Mouse (Mus musculus) brain, embryonic 14.5 days (tissue): ENCODE data around the gene Rprd1b. TPM values are rescaled to one million over a fixed set of nuclear protein-coding genes. Genes with fewer than 3 reads are reported as not detected.

ENCODE experiments used
- DNase-seq: peaks from one replicate; pipeline ENCODE4 v3.0.0-alpha.2; 2011; ENCODE audit warnings: low read depth
- CTCF ChIP-seq: fragments of 200-500 bp; IDR thresholded peaks from 2 replicates; pipeline ENCODE4 v1.5.1; 2012; ENCODE audit warnings: inconsistent platforms, mild to moderate bottlenecking, moderate library complexity, borderline replicate concordance; ENCODE audit not compliant: insufficient read depth, insufficient read length; ENCODE audit errors: extremely low read depth
- POLR2A ChIP-seq: fragments of 200-500 bp; IDR thresholded peaks from 2 replicates; pipeline ENCODE4 v1.6.1; 2012; ENCODE audit warnings: mild to moderate bottlenecking, inconsistent platforms, borderline replicate concordance; ENCODE audit not compliant: poor library complexity, insufficient read depth, insufficient read length, severe bottlenecking; ENCODE audit errors: extremely low read depth
- polyA plus RNA-seq: library from polyadenylated mRNA; depleted of rRNA; stranded (reverse); fragments of >200 nt; gene quantifications from 2 replicates; pipeline ENCODE4 v1.2.3, GENCODE M21; 2012

Rprd1b gene
- polyA plus RNA-seq, 1 experiment: 27.9 TPM

DNA sequence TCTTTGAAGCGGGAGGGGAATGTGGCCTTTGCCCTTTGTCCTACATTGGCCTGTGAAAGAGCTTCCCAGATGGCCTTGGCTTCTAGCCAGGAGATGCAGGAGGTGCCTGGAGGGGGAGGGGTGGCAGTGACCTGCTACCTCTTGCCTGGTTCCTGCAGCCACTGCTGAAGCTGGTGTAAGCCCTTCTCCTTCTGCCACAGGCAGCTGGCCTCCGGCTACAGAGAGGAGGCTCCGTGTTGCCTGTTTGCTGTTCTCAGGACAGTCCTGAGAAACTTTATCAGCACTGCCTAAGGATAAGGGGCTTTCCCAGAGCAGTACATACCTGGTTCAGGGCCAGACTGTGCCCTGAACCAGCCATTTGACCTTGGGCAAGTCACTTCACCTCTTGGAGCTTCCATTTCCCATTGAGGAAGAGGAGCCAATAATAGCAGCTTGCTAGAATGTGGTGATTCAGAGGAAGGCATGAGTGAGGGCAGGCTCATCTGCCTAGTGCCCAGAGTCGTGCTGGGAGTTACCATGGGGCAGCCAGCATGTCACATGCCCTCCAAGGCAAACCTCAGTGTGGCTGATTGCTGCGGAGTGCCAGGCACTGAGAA lies 102.2 kb downstream of the Rprd1b start:
- peak; percentile 76 for DNase-seq
- TF ChIP-seq CTCF: no peak
- TF ChIP-seq POLR2A: no peak

DNA sequence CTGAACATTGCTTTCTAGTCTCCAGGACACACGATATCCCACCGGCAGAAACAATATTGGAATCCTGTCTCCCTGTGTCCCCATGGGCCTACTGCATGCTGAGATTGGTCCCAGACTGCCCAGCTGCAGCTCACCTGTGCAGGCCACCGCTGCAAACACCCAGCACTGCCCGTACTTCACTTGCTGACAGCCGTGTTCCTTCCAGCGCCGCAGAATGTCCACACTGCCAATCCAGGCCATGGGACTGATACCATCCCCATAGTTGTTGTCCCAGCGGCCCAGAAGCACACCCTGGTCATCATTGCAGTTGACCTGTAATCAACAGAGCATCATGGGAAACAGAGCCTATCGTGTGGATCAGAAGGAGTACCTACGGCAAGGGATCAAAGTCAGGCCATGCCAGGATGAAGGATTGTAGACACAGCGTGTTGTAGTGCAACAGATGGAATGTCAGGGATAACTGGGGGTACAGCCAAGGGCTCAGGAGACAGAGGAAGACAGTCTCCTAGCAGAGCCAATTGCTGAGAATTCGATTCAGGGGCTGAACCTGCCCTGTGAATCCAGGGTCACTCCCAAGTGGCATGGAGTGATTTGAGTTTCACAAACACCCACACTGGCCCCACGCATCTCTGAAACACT lies 103.0 kb downstream of the Rprd1b start:
- TF ChIP-seq POLR2A (no peak), CTCF (no peak)
- DNase-seq: no peak

DNA sequence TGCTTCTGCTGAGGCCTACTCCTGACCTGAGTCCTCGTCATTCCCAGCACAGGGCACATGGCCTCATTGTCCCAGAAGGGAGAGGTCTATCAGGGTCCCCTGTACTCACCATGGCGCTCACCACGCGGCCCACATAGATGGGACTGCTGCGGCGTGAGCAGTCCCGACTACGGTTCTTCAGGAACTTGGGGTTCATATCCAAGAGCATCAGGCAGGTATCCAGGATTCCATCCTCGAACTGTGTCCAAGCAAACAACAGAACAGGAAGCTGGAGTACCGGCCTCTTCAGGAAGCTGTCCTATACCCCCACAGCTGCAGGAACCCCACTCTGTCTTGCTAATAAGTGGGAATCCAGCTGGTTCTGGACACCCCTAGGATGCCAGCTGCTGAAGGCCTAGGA lies 104.0 kb downstream of the Rprd1b start:
- TF ChIP-seq CTCF (no peak), POLR2A (no peak)
- no peak for DNase-seq

DNA sequence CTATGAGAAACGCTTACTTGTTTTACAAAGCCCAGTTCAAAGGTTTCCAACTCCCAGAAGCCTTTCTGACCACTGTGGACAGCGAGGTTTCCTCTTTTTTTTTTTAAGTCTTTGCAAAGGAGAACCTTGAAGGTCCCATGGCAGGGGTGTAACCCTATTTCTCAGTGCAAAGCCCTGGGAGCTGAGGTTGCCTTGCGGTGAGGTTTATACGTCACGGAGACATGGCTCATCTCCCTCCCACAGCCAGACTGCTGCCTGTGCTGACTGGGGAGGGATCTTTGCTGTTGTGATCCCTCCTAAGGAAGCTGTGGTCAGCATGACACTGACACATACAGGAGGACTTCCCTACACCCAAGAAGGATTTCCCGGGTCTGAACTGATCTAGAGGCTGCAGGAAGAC lies 104.8 kb downstream of the Rprd1b start:
- no peak for TF ChIP-seq CTCF
- no peak for TF ChIP-seq POLR2A
- DNase-seq: no peak

DNA sequence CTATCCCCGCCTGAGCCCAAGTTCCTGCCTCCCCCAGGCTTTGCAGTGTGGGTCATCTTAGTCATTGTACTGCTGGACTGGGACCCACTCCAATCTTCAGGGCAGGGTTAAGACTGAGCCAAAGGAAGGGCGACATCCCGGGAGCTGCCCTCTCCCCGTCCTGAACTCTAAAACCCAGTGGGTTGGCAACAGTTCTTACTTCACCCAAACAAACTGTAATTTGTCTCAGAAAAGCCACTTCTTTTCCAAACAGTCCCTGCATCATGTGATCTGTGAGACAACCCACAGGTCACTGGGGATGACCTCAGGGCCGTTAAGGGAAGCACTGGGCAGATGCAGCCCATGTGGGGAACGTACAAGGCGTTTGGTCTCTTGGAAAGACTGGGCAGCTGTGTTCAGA lies 107.9 kb downstream of the Rprd1b start:
- DNase-seq: no peak
- TF ChIP-seq CTCF (no peak), POLR2A (no peak)

DNA sequence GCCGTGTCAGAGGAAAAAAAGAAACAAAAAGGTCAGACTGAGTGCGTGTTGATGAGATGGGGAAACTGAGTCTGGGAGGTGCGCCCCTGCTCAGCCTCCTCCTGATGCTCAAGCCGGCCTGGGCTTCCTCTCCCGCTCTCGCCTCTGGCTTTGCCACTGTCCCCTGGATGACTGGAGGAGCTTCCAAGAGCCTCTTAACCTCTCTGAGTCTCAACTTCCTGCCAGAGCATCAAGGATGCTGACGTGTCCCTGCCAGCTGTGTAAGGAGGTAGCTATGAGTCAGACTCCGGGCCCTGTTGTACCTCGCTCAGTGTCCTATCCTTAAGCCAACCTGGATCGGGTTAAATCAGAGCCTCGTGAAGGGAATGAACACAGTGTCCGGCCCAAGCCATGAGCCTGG lies 109.5 kb downstream of the Rprd1b start:
- no peak for TF ChIP-seq CTCF
- no peak for TF ChIP-seq POLR2A
- no peak for DNase-seq

DNA sequence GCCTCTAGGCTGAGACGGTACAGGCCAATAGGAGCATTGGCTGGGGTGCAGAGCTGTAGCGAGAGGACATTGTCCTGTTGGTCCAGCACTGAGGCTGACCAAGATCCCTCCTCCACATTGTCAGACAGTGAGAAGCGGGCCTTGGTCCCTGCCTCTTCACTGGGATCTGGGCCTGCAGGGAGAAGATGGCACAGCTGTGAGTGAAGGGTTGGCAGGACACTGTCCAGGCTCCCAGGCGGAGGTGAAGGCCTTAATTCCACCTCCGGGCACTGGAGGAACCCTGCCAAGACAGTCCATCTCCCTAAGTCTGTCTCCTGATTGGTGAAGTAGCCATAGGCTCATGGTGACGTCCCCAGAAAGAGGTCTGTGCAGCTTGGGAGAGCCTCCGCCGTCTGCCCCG lies 110.5 kb downstream of the Rprd1b start:
- no peak for DNase-seq
- TF ChIP-seq POLR2A (no peak), CTCF (no peak)

DNA sequence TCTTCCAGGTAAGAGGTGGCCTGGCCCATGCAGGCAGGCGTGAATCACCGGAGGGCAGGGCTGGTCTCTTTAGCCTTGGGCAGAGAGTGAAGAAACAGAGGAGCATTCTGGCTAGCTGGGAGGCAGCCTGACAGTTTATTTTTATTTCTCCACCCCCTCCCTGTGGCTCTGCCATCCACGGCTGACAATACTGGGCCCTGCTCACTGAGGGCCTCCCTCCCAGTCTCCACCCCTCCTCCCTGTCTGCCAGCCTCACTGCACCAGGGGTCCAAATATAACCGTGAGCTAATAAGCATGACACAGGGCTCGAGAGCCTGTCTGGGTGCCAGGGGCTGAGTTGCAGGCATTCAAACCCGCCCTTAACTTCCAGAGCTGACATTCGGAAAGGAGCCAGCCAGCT lies 111.3 kb downstream of the Rprd1b start:
- peak; percentile 93 for DNase-seq
- TF ChIP-seq CTCF: no peak
- no peak for TF ChIP-seq POLR2A

DNA sequence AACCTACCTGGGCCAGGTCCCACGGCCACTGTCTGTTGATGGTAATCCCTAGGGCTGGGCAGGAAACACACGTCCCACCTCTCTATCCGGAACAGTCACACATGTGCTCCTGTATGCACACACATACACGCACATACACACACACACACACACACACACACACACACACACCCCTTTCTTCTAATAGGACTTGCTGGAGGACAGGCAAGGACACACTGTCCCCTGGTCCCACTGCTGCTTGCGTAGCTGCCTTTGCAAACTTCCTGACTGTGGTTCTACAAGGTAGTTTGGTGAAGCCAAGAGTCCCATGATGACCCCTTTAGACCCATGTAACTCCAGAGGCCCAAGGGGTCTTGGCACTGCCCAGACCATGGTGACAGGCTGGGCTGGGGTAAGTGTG lies 112.4 kb downstream of the Rprd1b start:
- DNase-seq: no peak
- TF ChIP-seq POLR2A: no peak
- TF ChIP-seq CTCF: no peak

DNA sequence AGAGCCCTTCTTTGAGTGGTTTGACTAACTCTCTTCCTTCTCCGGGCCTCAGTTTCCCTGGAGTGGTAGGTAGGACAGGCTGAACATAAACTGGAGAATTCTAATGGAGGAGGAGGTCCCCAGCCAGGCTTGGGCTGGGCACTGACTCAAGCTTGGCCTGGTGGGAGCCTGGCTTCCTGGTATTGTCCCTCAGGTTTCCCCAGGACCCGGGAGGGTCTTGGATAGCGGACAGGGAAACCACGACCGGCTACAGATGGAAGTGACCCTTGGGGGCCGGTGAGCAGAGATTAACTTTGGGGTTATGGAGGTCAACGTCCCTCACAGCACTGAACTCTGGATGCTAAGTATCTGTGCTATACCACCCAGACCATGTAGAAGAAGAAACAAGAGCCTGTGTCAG lies 113.0 kb downstream of the Rprd1b start:
- TF ChIP-seq CTCF (no peak), POLR2A (no peak)

DNA sequence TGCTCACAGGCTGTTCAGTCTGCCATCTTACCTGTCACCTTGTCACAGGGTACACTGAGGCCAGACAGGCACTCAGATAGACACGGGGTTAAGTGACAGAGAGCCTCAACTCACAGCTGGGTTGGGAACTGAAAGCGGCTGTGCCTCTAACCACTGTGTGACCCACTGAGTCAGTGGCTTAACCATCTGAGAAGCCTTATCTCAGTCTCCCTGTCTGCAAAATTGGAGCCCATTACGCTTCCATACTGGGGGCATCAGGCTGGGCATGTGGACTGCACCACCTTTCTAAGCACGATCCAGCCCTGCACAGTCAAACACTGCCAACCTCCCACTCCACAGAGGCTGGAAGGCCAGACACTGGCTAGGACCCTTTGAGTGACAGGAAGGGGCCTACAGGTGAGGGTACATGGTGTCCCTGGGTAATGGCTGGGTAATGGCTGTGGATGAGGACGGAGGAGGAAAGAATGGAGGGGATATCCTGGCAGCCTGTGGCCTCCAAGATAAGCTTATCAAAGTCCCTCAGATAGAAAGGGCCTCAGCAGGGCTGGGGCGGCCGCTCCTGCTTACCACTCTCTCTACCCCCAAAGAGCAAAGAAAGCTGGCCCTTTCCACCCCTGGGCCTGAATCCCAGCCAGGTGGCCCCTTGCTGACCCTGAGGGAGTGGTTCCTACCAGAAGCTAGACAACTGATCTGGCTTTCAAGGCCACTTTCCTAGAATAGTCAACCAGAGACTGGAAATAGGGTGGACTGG lies 113.6 kb downstream of the Rprd1b start:
- TF ChIP-seq POLR2A (no peak), CTCF (no peak)

More for the DNA sequence above, 113.0 kb downstream of the Rprd1b start:
- DNase-seq: no peak

More for the DNA sequence above, 113.6 kb downstream of the Rprd1b start:
- no peak for DNase-seq
